In genomic region chr1:179545768-179546550, GRCm38 (mm10) we compare ENCODE assay signal across 8 mouse cellular contexts. TPM values are rescaled to one million over a fixed set of nuclear protein-coding genes. Genes with fewer than 3 reads are reported as not detected.
DNase-seq lines count a peak whose midpoint lies in the region; ATAC-seq lines count a peak whose summit lies in the region.
"Not testable (repeated sequence)": the region's sequence is repeated elsewhere in the genome, so short reads cannot be mapped to it uniquely, and the experiment has no call there.

Tfb2m (minus strand) TSS chr1:179546267.
Cnst (plus strand) TSS chr1:179546370.

- H3K27ac ChIP-seq in forebrain, embryonic 11.5 days (ENCODE audit: low read depth, low read length): peak within 1 kb of the TSS; percentile 89
- H3K27ac ChIP-seq in heart, embryonic 16.5 days (ENCODE audit: low read length): peak within 1 kb of the TSS; percentile 95
- peak within 1 kb of the TSS; percentile 97 for H3K27ac ChIP-seq in liver, embryonic 15.5 days (replicated peaks)
- peak within 1 kb of the TSS; percentile 90 for H3K27ac ChIP-seq in neural tube, embryonic 12.5 days

- peak within 1 kb of the TSS; percentile 72 for H3K9ac ChIP-seq in forebrain, embryonic 11.5 days (ENCODE audit: low read length)
- peak within 1 kb of the TSS; percentile 85 for H3K9ac ChIP-seq in heart, embryonic 16.5 days (ENCODE audit: low read length)
- peak within 1 kb of the TSS; percentile 87 for H3K9ac ChIP-seq in liver, embryonic 15.5 days
- peak within 1 kb of the TSS; percentile 65 for H3K9ac ChIP-seq in neural tube, embryonic 12.5 days

- DNase-seq in CD8-positive naive resting alpha-beta T cell, adult 2 months (ENCODE audit: low read depth in 2 of 2, low spot score in 2 of 2): peak; percentile 92
- peak; percentile 99 for DNase-seq in c-Kit-positive CD71-negative TER-119-negative erythroid progenitor cells, embryonic 14.5 days (ENCODE audit: low read depth)
- DNase-seq in forebrain, embryonic 11.5 days (ENCODE audit: low spot score): peak; percentile 98
- peak; percentile 99 for DNase-seq in kidney, postnatal 36 days
- DNase-seq in telencephalon, adult 2 months (ENCODE audit: low read depth, low spot score): peak; percentile 98

- H3K4me3 ChIP-seq in forebrain, embryonic 11.5 days (ENCODE audit: low read depth, low read length): peak within 1 kb of the TSS; percentile 73
- H3K4me3 ChIP-seq in heart, embryonic 16.5 days (ENCODE audit: low read length): peak within 1 kb of the TSS; percentile 77
- peak within 1 kb of the TSS; percentile 79 for H3K4me3 ChIP-seq in liver, embryonic 15.5 days (replicated peaks)
- H3K4me3 ChIP-seq in neural tube, embryonic 12.5 days: peak within 1 kb of the TSS; percentile 71

- peak; percentile 99 for ATAC-seq in forebrain, embryonic 11.5 days (replicated peaks; ENCODE audit: low FRiP score)
- peak; percentile 97 for ATAC-seq in heart, embryonic 16.5 days (replicated peaks; ENCODE audit: extremely low read depth, insufficient read depth, low FRiP score)
- ATAC-seq in liver, embryonic 15.5 days (ENCODE audit: insufficient read depth): peak; percentile 99
- ATAC-seq in neural tube, embryonic 12.5 days (ENCODE audit: low FRiP score, low read depth): peak; percentile 99

- H3K36me3 ChIP-seq in forebrain, embryonic 11.5 days (ENCODE audit: control insufficient read depth, insufficient read depth, low read length); heart, embryonic 16.5 days (ENCODE audit: control insufficient read depth, insufficient read depth); neural tube, embryonic 12.5 days: not testable (repeated sequence)
- H3K36me3 ChIP-seq in liver, embryonic 15.5 days (replicated peaks): peaks cover 16% of the 10 kb centered on the region

- WGBS in forebrain, embryonic 11.5 days: under 1% methylated on average over 69 of the region's 69 CpGs
- WGBS in heart, embryonic 16.5 days: under 1% methylated on average over 69 of the region's 69 CpGs
- WGBS in liver, embryonic 15.5 days (ENCODE audit: insufficient replicate concordance): under 1% methylated on average over 69 of the region's 69 CpGs
- under 1% methylated on average over 69 of the region's 69 CpGs for WGBS in neural tube, embryonic 12.5 days

- H3K4me1 ChIP-seq in forebrain, embryonic 11.5 days (replicated peaks; ENCODE audit: control insufficient read depth, insufficient read depth, low read length): not testable (repeated sequence)
- H3K4me1 ChIP-seq in heart, embryonic 16.5 days (ENCODE audit: control insufficient read depth, insufficient read depth, low read length): peaks cover 25% of the 10 kb centered on the region
- peaks cover 51% of the 10 kb centered on the region for H3K4me1 ChIP-seq in liver, embryonic 15.5 days (replicated peaks)
- H3K4me1 ChIP-seq in neural tube, embryonic 12.5 days: peaks cover 26% of the 10 kb centered on the region

- H3K4me2 ChIP-seq in forebrain, embryonic 11.5 days (ENCODE audit: low read depth, low read length, severe bottlenecking): peak within 1 kb of the TSS; percentile 65
- H3K4me2 ChIP-seq in heart, embryonic 16.5 days (ENCODE audit: low read depth, low read length): peak within 1 kb of the TSS; percentile 92
- peak within 1 kb of the TSS; percentile 76 for H3K4me2 ChIP-seq in liver, embryonic 15.5 days
- H3K4me2 ChIP-seq in neural tube, embryonic 12.5 days (replicated peaks): peak within 1 kb of the TSS; percentile 86

- not testable (repeated sequence) for H3K27me3 ChIP-seq in forebrain, embryonic 11.5 days (ENCODE audit: control insufficient read depth, insufficient read depth, low read length); heart, embryonic 16.5 days (ENCODE audit: control insufficient read depth, insufficient read depth, low read length); liver, embryonic 15.5 days; neural tube, embryonic 12.5 days (replicated peaks)

- not testable (repeated sequence) for H3K9me3 ChIP-seq in forebrain, embryonic 11.5 days (ENCODE audit: control insufficient read depth, low read length); heart, embryonic 16.5 days (replicated peaks; ENCODE audit: control insufficient read depth, low read length); liver, embryonic 15.5 days (replicated peaks); neural tube, embryonic 12.5 days

RNA-seq across cellular contexts. Expression of gene Tfb2m, which starts in this region (rescaled TPM):
- polyA plus RNA-seq in forebrain, embryonic 11.5 days (2014; fragmentation: Nextera tagmentation; extraction: Ambion mirVana): 23.8 and 25.1 TPM in 2 replicates
- 25.1 and 27.9 TPM in 2 replicates for polyA plus RNA-seq in heart, embryonic 16.5 days (2015; fragmentation: Nextera tagmentation; extraction: Ambion mirVana)
- 8.2 and 8.3 TPM in 2 replicates for polyA plus RNA-seq in liver, embryonic 15.5 days (2015; fragmentation: Nextera tagmentation; extraction: Ambion mirVana)
- polyA plus RNA-seq in neural tube, embryonic 12.5 days (2016; fragmentation: Nextera tagmentation; extraction: Ambion mirVana): 25.7 and 36.6 TPM in 2 replicates

RNA-seq across cellular contexts. Expression of gene Cnst, which starts in this region (rescaled TPM):
- 23.5 and 23.6 TPM in 2 replicates for polyA plus RNA-seq in forebrain, embryonic 11.5 days (2014; fragmentation: Nextera tagmentation; extraction: Ambion mirVana)
- 20.9 and 21.3 TPM in 2 replicates for polyA plus RNA-seq in heart, embryonic 16.5 days (2015; fragmentation: Nextera tagmentation; extraction: Ambion mirVana)
- 12.1 and 12.6 TPM in 2 replicates for polyA plus RNA-seq in liver, embryonic 15.5 days (2015; fragmentation: Nextera tagmentation; extraction: Ambion mirVana)
- 35.1 and 39.7 TPM in 2 replicates for polyA plus RNA-seq in neural tube, embryonic 12.5 days (2016; fragmentation: Nextera tagmentation; extraction: Ambion mirVana)

Comparison
In these comparisons a context has a peak if more than half of its experiments do, and no peak if none do; other contexts are left out.
1. Peak in every context shown above with its lines: DNase-seq, ATAC-seq, H3K4me3 ChIP-seq and H3K27ac ChIP-seq.